Mouse (Mus musculus): ENCODE measurements around the gene Dlx3.

Gene Dlx3

GRCm38 (mm10) chr11:95157872-95158271 is 38.0 kb downstream of the Dlx3 start:
- DNase-seq = no peak

DNA sequence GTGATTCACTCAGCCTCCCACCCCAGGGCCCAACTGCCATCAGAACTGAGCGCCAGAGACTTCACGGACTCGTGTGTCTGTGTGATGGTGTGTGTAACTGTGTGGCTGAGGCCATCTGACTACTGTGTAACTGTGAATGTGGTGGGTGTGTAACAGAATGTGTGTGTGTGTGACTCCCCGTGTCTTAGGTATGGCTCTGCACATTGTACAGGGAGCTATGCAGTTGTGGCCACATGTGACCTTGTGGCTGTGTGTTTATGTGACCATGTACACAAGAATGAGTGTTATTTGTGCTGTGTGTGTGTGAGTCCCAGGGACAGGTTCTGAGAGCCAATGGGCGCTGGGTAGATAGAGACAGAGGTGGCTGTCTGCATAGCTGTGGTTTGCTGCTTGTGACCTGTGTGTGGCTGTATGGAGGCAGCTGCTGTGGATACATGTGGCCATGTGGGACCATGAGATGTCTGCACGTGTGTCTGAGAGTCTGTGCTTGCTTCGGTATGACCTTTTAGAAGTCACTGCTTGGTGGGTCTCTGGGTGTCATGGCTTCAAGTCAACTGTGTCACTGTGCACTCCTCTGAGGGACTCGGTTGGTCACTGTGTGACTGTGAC is 39.9 kb downstream of the Dlx3 start:
- no peak for DNase-seq

- no peak for DNase-seq
Observed at GRCm38 (mm10) chr11:95160693-95161092, 40.8 kb downstream of the Dlx3 start.

DNA sequence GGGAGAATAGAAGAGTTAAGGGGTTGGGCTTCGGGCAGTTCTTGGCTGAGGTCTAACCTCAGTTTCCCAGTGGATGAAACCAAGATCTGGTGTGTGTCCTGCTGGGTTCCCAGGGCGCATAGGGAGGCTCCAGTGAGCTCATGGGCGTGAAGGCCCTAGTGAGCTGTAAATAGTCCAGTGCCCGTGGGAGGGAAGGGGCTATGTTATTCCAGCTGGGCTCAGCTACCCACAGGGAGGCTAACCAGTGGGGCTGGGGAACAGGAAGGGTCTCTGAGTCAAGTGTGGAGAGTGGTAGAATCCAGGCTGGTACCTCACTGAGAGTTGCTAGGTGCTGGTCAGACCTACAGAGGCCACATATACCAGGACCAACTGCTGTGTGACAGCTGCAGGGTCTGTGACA is 41.8 kb downstream of the Dlx3 start:
- no peak for DNase-seq

GRCm38 (mm10) chr11:95165857-95166256 is 45.9 kb downstream of the Dlx3 start:
- no peak for DNase-seq

Measured in kidney, postnatal 25 days (tissue).